Mouse (Mus musculus) adrenal gland, postnatal 0 days (tissue): ENCODE results near the gene Pbld1. TPM values are rescaled to one million over a fixed set of nuclear protein-coding genes. Genes with fewer than 3 reads are reported as not detected.

Experiments used
- polyA plus RNA-seq: library from polyadenylated mRNA; unstranded; fragments of >200 nt; fragmentation: Nextera tagmentation; extraction: Ambion mirVana; gene quantifications from 2 replicates; pipeline ENCODE4 v1.2.1, GENCODE M21; 2015

Pbld1 gene
- polyA plus RNA-seq: 3.2 and 3.8 TPM in 2 replicates

DNA sequence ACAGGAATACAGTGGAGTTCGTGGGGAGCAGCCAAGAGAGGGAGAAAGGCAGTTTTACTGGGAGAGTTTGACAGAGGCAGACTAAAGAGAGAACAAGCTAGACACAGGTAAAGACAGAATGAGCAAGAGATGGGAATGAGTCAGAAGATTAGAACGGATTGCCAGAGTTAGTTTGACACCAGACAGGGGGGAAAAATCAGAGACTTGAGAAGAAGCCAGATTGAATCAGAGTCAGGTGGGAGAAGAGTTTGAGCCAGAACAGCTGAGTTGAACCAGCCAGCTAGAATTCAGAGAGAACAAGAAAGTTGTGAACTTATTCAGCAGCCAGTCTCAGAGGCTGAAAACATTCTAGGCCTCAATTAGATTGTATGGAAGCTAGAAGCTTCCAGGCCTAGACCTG lies at the start of gene Pbld1:
Gene Pbld1, plus strand, starts transcription at position 301 of the 400 bp plus-strand sequence.

GRCm38 (mm10) chr10:63023749-63024579 lies 36.0 kb upstream of the Pbld1 start, which contains the start of the genes Hnrnph3 and Pbld2:
Gene Hnrnph3 (minus strand): TSS chr10:63024217.
Gene Pbld2 (plus strand): TSS chr10:63024315.

DNA sequence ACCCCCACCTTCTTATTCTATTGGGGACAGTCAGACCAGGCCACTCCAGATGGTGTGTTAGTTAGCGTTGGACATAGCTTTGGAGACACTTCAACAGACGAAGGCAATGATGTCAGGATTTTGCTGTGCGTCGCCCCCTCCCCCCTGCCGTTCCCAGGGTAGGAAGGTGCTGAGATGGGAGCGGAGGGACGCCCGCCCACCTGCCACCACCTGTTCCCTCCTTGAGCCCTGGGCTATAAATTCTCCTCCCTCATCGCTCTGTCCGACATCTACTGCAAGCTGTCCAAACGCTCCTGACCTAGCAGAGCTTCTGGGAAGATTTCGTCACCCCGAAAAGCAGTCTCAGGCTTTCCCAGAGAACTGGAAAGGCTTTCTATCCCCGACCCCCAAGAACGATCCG lies 39.6 kb downstream of the Pbld1 start, which contains the start of gene Atoh7:
Gene Atoh7, plus strand, starts transcription at position 131 of the 400 bp plus-strand sequence.

Other genes with a start within 250 kb of the Pbld1 start
- 12.7 and 12.8 TPM in 2 replicates for gene Tet1, start 151.2 kb upstream of the Pbld1 start, polyA plus RNA-seq
- gene Slc25a16, start 139.5 kb upstream of the Pbld1 start, polyA plus RNA-seq: 9.4 and 25.4 TPM in 2 replicates
- 4.0 and 5.0 TPM in 2 replicates for gene Dna2, start 113.1 kb upstream of the Pbld1 start, polyA plus RNA-seq
- 22.6 and 24.4 TPM in 2 replicates for gene Rufy2, start 79.9 kb upstream of the Pbld1 start, polyA plus RNA-seq
- 37.8 and 49.7 TPM in 2 replicates for gene Hnrnph3, start 35.9 kb upstream of the Pbld1 start, polyA plus RNA-seq
- gene Pbld2, start 35.8 kb upstream of the Pbld1 start, polyA plus RNA-seq: 3.2 and 4.1 TPM in 2 replicates
- gene Atoh7, start 39.5 kb downstream of the Pbld1 start, polyA plus RNA-seq: 0.08 TPM in 1 of 2 replicates, not detected in the other
- 0.18 TPM in 1 of 2 replicates, not detected in the other for gene Mypn, start 143.8 kb downstream of the Pbld1 start, polyA plus RNA-seq
- gene Herc4, start 183.6 kb downstream of the Pbld1 start, polyA plus RNA-seq: 36.2 and 57.1 TPM in 2 replicates